Mouse (Mus musculus) left cerebral cortex, postnatal 10 days (tissue): ENCODE data around the gene Arf6. TPM values are rescaled to one million over a fixed set of nuclear protein-coding genes. Genes with fewer than 3 reads are reported as not detected.

Source experiments
- DNase-seq, 2 experiments: peaks; one replicate each; pipeline ENCODE4 v3.0.0; 2021 to 2022; ENCODE audit warnings: low spot score in 2 of 2, mixed read lengths in 1 of 2; ENCODE audit errors: extremely low spot score in 1 of 2
- intact Hi-C: fragments of 180-260 bp; cut with DNase I; formaldehyde crosslinking; loops from one replicate; pipeline ENCODE4 v1.15.1; 2025
- microRNA-seq: library from miRNA; unstranded; fragments of <30 nt; microRNA quantifications from one replicate; pipeline ENCODE4 v1.2.0, GENCODE M21; 2022
- total RNA-seq, 2 experiments: library from RNA; stranded (reverse); gene quantifications; 2 replicates each; pipeline ENCODE4 v1.2.3; 2021

The Arf6 gene
- total RNA-seq, 2 experiments from 2014 or later, result 61.6 to 62.8 TPM

DNA sequence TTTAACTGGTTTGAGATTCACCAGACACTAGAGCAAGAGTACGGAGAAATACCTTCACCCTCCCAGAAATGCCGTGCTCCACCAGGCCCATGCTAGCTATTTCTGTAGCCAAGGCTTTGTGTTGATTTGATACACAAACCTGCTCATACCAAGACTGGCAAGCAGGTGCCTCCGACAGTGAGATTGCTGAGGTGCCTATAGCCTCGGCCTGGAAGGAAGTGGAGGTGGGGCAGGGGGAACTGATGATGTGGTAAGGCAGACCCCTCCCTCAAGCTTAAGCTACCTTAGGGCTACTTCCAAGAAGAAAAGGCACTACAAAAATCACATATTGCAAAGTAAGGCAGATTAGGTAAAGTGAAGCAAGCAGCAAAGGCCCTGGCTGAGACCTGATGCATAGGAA lies 28.4 kb downstream of the Arf6 start:
- intact Hi-C loops, result no loop called here
- no peak for DNase-seq

DNA sequence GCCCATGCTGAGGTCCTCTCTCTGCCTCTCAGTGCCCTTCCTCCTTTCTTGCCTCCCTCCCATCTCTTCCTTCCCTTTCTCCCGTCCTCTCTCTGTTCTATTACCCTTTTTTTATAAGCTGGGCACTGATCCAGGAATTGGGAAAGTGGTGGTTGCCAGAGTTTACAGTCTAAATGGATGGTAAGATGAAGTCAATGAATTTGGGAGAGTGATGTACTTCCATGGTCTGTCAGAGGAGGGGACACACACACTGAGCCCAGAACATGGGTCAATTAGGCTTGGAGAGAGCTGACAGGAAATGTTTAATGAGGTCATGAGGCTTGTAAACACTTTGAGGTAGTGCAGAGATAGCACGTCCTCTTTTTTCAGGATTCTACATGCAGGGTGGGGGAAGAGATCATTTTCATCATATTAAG lies 28.9 kb downstream of the Arf6 start:
- intact Hi-C loops, result no loop called here
- DNase-seq, result no peak

DNA sequence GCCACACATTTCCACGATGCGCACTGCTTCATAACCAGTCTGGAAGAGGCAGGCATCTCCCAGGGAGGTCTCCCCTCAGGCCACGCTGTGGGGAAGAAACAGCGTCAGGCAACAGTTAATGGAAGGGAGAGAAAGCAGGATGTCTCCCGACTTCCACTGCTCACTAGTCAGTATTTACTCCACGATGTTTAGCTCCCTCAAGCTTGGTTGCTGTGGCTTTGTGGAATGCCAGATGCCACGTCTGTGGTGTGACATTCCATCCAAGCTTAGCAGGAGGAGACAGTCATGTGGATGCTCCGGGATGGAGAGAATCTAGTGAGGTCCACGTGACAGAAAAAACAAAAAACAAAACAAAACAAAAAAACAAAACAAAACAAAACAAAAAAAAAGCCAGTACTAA lies 30.1 kb downstream of the Arf6 start:
- DNase-seq, result no peak
- intact Hi-C loops, result no loop called here

DNA sequence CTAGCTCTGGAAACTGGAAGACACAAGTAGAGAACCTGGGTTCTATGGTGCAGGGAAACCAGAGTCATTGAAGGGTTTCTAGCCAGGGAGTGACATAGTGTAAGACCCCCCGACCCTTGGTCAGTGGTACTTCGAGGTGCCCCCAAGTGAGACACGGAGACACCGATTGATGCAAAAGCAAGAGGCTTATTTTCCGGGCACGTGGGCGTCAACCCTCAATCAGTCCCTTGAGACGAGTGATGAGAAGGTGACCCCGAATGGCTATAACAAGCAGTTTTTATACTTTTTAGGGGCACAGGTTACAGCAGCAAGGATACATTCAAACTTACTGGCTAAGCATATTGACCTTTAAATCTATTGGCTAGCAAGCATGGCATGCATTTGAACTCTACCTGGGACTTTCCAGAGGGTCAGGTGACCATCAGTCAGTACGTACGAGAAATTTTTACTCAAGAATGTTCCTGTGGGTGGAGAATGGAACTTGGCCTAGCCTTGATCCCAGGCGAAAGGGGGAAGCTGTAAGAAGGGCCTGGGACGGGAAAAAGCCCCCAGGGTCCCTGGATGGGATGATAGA lies 30.7 kb downstream of the Arf6 start:
- intact Hi-C loops, result no loop called here

DNA sequence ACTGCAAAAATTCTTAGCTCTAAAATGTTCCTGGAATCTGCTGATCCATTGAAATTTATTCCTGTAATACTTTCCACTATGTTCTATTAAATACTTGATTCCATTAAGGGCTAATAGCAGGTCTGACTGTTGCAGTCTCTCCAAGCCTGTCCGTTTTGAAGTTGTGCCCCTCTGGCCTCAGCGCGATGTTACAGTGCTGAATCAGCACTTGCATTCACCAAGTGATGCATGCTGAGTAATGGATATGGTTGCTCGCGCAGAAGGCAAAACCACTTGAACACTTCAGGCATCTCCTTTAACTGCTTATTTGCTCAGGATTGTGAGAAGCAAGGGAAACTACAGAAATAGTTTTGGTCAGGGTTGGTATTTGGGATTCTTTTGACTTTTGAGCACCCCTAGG lies 38.8 kb downstream of the Arf6 start:
- DNase-seq, result no peak
- intact Hi-C loops, result no loop called here

More for the DNA sequence above, 30.7 kb downstream of the Arf6 start:
- no peak for DNase-seq

DNA sequence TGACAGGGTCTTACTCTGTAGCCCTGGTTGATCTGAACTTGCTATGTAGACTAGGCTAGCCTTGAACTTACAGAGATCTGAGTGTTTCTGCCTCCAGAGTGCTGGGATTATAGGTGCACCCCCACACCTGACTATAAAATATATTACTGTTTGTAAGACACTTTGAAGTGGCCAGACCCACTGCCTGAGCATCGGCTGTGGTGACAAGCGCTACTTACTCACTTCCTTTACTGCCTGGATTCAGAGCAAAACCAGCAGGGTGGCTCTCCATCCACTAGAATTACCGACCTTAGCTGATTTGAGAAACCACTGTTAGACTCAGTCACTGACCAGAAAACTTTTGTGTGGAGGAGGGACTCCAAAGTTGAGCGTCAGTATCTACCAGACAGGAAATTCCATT lies 40.0 kb downstream of the Arf6 start:
- no peak for DNase-seq
- intact Hi-C loops, result no loop called here

DNA sequence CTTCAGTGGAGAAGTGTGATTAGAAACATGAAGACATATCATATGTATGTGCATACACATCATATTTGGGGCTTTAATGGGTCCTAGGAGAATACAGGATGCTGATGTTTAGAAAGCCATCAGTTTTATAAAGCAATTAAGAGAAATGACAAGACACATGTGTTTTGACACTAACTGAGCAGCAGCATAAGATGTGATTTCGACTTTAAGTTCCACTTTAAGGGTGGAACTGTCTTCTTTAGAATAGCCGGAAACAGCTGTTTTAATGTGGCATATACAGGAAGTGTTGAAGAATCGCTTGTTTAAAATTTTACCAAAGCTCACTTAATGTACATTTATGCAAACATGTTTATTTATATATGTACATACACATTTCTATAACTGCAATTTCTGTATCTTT lies 41.4 kb downstream of the Arf6 start:
- DNase-seq, result no peak
- intact Hi-C loops, result no loop called here

DNA sequence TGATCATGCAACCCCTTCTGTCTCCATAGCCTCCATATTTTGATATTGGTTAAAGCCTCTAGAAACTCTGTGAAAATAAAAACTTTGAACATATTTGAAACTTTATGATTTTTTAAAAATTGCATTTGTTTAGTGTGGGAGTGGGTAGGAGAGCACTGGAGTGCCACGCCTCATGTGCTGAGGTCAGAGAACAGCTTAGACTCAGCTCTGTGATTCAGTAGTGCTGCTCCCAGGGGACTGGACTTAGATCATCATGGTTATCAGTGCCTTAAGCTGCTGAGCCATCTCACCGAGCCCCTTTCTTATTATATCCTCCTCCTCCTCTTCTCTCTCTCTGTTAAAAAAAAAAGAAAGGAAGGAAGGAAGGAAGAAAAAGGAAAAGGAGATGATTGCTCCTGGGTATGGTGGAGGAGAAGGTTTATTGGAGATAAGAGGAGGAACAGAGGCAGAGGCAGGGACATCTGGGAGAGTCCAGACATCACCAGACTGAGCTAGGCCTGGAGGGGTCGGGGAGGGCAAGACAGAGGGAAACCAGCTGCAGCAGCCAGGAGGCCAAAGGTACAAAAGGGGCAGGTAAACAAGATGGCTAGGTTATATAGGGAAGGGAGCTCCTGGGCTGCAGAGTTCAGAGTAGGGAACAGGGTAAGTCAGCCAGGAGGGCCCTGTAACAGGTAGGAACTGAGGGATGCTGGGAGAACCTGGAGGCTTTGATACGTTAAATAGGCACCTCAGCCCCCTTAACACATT lies 43.0 kb downstream of the Arf6 start:
- DNase-seq, result no peak
- intact Hi-C loops, result loop anchor here (2.0 kb wide), 1 partner anchor 50 kb away; no protein-coding TSS in a partner anchor

DNA sequence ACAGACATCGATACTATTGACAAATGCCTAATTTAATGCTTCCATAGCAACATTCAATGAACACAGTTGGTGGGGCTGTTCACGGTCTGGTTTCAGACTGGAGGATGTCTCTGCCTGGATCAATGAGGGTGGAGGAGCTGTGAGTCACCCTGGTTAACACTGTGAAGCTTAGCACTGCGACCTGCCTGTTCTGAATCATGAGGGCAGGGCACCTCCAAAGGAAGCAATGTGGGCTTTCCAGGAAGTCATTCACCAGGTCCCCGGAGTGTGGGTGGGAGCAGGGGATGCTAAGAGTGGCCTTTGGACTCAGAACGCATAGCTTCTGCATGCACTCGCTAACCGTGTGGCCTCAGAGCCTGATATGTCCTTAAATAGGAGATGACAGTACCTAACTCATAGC lies 44.8 kb downstream of the Arf6 start:
- no peak for DNase-seq
- intact Hi-C loops, result no loop called here

DNA sequence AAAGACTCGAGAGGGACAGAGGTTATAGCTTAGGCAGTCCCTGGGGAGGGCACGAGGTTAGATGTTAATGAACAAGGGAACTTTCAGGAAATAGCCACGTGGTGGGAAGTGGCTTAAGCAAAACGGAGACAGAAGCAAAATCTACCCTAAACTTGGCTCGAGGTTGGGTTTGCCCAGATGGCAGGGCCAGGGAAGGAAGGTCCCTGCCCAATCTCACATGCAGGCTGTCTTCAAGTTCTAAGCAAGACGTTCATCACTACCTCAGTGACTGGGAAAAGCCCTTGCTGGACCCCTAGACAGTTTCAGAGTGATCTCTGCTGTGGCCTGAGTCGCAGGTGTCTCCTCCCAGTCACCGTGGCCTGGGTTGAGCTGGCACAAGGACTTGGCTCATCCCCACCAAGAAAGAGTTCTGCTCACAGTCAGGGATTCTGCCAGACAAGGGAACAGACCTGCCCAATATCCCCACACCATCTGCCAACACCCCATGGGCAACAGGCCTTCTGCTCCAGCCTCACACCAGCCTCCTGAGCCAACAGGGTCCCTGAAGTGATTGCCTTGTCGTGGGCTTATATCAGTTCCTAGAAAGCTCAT lies 45.8 kb downstream of the Arf6 start:
- DNase-seq, result no peak
- intact Hi-C loops, result no loop called here

DNA sequence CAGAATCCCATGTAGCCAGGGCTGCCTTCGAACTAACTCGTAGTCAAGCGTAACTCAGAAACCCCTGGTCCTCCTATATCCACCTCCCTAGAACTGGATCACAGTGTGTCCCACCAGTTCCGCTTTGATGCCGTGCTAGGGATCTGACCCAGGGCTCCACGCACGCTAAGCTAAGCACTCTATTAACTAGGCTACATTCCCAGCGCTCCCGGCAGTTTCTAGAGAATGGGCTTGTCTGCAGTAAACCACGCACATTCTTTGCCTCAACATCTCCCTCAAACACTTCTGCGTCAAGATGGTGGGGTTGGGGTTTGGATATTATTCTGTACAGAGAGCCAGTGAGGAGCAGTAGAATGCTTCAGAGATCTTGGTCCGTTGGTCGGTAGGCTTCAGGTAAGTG lies 46.7 kb downstream of the Arf6 start:
- intact Hi-C loops, result no loop called here
- DNase-seq, result no peak

DNA sequence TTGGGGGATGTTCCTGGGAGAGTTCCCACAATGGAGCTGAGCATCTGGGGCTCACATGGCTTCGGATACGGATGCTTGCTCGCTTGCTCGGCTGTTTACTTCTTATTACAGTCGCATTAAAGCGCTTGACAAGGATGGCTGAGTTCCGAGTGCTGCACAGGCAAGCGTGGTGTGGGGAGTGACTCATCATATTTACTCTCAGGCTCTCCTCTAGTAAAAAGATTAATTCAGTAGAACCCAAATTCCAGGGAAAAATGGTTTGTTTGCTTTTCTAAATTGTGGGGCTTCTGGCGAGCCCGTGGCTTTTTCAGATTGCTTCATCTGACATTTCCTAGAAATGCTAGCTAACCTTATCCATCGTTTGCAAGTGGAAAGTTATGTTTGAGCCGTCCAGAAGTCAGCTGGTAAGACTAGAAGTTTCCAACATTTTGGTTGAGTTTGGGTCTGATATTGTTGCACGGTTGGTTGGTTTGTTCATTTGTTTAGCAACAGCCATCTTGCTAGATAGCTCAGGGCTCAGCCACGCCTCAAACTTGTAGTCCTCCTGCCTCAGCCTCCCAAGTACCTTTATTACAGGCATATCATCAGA lies 47.2 kb downstream of the Arf6 start:
- DNase-seq, result no peak
- intact Hi-C loops, result no loop called here

DNA sequence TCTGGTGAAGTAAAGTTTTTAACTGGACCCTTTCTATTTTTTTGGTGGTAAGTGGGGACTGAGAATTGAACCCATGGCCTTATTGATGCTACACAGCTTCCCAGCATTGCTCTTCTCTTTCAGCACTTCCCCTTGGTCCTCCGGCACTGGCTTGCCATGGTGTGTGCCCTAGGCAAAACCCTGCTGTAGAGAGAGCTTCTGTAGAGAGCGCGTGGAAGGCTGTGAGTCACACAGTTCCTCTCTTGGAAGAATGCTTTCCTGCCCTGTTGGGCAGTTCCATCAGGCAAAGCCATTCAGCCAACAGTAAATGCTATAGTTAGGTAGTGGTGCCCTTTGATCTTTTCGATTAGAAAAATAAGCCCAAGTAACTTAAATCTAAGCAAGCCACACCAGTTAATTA lies 47.7 kb downstream of the Arf6 start:
- intact Hi-C loops, result no loop called here
- no peak for DNase-seq

DNA sequence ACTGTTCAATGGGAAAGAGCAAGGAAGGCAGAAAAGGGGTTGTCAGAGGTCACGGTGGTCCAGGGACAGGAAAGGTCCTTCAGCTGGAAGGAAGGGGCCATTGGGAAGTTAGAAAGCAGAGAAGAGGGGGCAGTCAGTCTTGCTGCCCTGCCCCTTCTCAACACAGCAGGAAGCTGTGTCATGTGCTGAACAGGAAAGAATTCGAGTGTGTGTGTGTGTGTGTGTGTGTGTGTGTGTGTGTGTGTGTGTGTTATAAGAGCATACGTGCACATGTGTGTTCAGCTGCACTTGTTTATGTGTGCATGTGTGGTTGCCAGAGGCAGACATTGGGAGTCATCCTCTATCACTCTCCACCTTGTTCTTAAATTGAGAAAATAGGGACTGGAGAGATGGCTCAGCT lies 48.8 kb downstream of the Arf6 start:
- no peak for DNase-seq
- intact Hi-C loops, result no loop called here

DNA sequence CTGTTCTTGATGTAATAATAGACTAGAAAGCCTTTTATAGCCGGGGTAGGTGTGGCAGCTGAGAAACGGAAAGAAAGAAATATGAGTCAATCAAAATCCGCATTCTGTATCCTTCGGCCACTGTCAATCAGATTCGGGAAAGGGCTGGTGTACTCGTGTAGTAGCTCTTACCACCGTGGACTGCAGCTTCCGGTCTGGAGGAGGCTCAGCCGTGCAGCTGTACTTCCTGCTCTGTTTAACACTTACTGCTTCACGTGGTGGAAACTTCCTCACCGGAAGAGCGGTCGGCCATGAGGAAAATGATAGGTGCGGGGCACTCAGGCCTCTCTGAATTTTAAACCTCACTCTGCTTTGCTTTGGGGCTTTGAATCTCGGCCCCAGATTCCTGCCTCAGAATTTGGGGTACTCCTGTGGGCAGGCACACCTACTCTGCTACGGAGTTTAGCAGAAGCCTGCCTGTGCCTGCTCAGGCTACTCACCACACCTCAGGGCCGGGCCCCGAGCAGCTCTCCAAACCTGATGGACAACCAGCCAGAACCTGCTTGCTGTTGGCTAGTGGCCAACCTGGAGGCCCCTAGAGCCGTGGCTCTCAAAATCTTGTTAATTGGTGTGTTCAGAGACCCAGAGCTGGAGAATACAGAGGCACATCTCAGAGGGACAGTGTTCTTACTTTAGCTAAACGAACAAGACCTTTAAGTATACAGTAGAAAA lies 51.0 kb downstream of the Arf6 start:
- DNase-seq, result peak in 1 of 2 experiments; percentile 60
- intact Hi-C loops, result no loop called here

Small RNAs within 50 kb of the gene (microRNA-seq; reads per million reads assigned to microRNA genes)
- gene Gm47299 (not detected), gene Gm47305 (not detected)

Other genes with a start within 250 kb of the Arf6 start
- gene Rps29, start 213.0 kb upstream of the Arf6 start, total RNA-seq, result 1,000 to 10,000 TPM; 1,162 to 1,211 TPM
- gene Lrr1, start 203.3 kb upstream of the Arf6 start, total RNA-seq, result under 1 TPM in 1 of 2 experiments, not detected in 1; 0.22 TPM
- 100 to 1,000 TPM; 205 to 218 TPM for gene Rpl36al, start 188.1 kb upstream of the Arf6 start, total RNA-seq
- 10 to 100 TPM; 33.6 to 35.6 TPM for gene Mgat2, start 188.0 kb upstream of the Arf6 start, total RNA-seq
- 1 to 10 TPM; 5.7 to 7.1 TPM for gene Gm49383, start 175.0 kb upstream of the Arf6 start, total RNA-seq
- 1 to 10 TPM; 1.9 to 2.8 TPM for gene Dnaaf2, start 173.7 kb upstream of the Arf6 start, total RNA-seq
- gene Gm49384, start 167.9 kb upstream of the Arf6 start, total RNA-seq, result 1 to 10 TPM; 3.0 to 4.9 TPM
- 1 to 10 TPM; 1.2 to 1.7 TPM for gene Pole2, start 144.0 kb upstream of the Arf6 start, total RNA-seq
- gene Klhdc1, start 131.0 kb upstream of the Arf6 start, total RNA-seq, result 10 to 100 TPM; 15.0 to 16.7 TPM
- 100 to 1,000 TPM; 140 to 143 TPM for gene Klhdc2, start 75.5 kb upstream of the Arf6 start, total RNA-seq
- 10 to 100 TPM; 38.2 to 40.8 TPM for gene Nemf, start 15.0 kb upstream of the Arf6 start, total RNA-seq
- gene Gm9887, start 308 bp downstream of the Arf6 start, total RNA-seq, result 1 to 10 TPM; 1.4 to 1.6 TPM
- gene Vcpkmt, start 210.9 kb downstream of the Arf6 start, total RNA-seq, result 10 to 100 TPM; 21.2 to 21.6 TPM